Mouse (Mus musculus) lung, adult 2 months (tissue): Measurements from ENCODE around the gene Dab1.

ENCODE experiments used
- CTCF ChIP-seq: fragments of 200-500 bp; IDR thresholded peaks from 2 replicates; pipeline ENCODE4 v1.5.1; 2011; ENCODE audit warnings: mild to moderate bottlenecking, low read length, control low read depth; ENCODE audit not compliant: insufficient read depth
- POLR2A ChIP-seq: fragments of 200-500 bp; IDR thresholded peaks from 2 replicates; pipeline ENCODE4 v1.6.1; 2011; ENCODE audit warnings: low read depth, mild to moderate bottlenecking, control low read depth, low read length, borderline replicate concordance; ENCODE audit errors: extremely low read depth

DNA sequence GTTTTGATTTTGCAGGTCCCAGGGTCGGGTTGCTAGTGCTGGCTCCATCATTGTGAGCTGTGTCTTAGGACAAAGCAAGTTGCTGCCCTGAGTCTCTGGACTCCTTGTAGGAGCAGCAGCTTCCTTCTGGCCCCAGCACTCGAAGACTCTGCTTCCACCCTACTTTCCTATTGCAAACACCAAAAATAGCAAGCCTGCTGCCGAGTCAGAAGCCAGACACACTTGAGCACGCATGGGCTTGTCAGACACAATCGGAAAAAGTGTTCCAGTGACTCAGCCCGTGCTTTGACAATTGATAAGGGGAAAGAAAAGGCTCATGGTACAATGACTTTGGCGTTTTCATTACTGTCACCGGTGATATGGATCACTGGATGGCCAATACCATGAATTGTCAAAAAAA lies 1110.0 kb downstream of the Dab1 start:
- TF ChIP-seq CTCF (no peak), POLR2A (no peak)
